Mouse (Mus musculus): ENCODE results near the gene Pafah2.

DNA sequence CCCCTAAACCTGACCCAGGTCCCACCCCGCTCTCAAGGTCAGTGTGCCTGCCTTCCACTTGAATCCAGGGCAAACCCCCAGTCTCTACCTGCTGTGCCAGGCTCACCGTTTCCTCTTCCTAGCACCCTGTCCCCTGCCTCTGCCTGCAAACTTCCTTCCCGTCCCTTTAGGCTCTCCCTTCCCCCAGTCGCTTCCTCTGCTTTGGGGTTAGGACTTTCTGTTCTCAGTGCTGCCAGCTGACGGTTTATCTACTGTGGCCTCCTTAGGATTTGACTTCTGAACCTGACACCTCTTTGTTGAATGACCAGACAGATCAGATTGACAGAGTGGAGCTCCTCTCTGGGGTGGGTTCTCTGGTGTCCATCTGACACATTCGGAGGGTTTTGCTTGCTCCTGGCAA, 59.2 kb downstream of the Pafah2 start:
- TF ChIP-seq CTCF (conservative IDR thresholded peaks at IDR 0.05; ENCODE audit: low read length), result no peak
- no peak for TF ChIP-seq POU5F1 (IDR thresholded peaks at IDR 0.05; ENCODE audit: borderline replicate concordance, low read length)
- no peak for TF ChIP-seq NANOG (IDR thresholded peaks at IDR 0.05; ENCODE audit: borderline replicate concordance, low read length)

Data from E14TG2a.4 (cell line).